Mouse (Mus musculus): Measurements from ENCODE around the gene Depdc1a.

- TF ChIP-seq CTCF (IDR thresholded peaks at IDR 0.05; ENCODE audit: low read depth), result no peak
- TF ChIP-seq EP300 (IDR thresholded peaks at IDR 0.05; ENCODE audit: low read depth), result no peak
Measured at GRCm38 (mm10) chr3:159477250-159477962, 17.8 kb upstream of the Depdc1a start.

Data from liver, postnatal 0 days (tissue).